Mouse (Mus musculus): Measurements from ENCODE around the gene Cdk4. TPM values are rescaled to one million over a fixed set of nuclear protein-coding genes. Genes with fewer than 3 reads are reported as not detected.

Cdk4 gene
- polyA plus RNA-seq, 1 experiment from 2014 or later = 1,231 TPM

GRCm38 (mm10) chr10:127040569-127041214 is 22.6 kb upstream of the Cdk4 start:
- Histone ChIP-seq H3K27ac (replicated peaks; ENCODE audit: low read depth, low read length) (no peak overlapping the region), H3K9me3 (ENCODE audit: control insufficient read depth, low read length) (no peaks in the 10 kb centered on the region), H3K36me3 (ENCODE audit: control insufficient read depth, insufficient read depth, low read length) (no peaks in the 10 kb centered on the region), H3K4me2 (ENCODE audit: low read length) (peak overlapping the region; percentile 77), H3K27me3 (ENCODE audit: control insufficient read depth, insufficient read depth, low read length) (no peaks in the 10 kb centered on the region; the same call in 1 of the 2 replicates), H3K4me1 (ENCODE audit: control insufficient read depth, insufficient read depth, low read length) (peaks cover 3% of the 10 kb centered on the region; the same call in 1 of the 2 replicates), H3K9ac (replicated peaks; ENCODE audit: low read length) (peak overlapping the region; percentile 64), H3K4me3 (replicated peaks; ENCODE audit: low read depth, low read length) (peak overlapping the region; percentile 65)
- peak; percentile 19; the same call in 1 of the 2 replicates for ATAC-seq (ENCODE audit: low FRiP score, low TSS enrichment)
- 1% methylated on average over 20 of the region's 20 CpGs for WGBS
- DNase-seq = peak; percentile 42

DNA sequence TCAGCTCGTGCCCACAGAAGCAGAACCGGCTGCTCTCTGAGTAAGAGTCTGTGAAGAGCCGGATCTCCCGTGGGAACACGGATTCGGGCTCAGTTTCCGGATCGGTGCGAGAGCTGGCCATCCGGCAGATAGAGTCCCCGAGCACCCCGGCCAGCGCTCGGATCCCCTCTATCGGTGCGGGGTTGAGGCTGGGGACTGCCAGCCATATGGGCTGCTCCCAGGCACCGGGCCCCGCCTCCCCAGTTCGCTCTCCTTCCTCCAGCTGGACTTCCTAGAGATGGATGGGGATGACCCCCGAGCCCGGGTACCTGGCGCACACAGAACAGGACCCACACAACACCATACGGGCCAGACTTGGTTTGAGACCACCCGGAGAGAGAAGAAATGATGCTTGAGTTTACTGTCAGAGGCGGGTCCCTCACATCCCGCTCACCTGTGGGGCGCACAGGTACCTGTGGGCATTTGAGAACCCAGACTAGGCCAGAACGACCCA is 22.0 kb upstream of the Cdk4 start, which contains the start of the genes Mettl1 and Eef1akmt3:
Gene Mettl1, plus strand, starts transcription at position 141 of the 493 bp plus-strand sequence.
Gene Eef1akmt3, minus strand, starts transcription at position 240 of the 493 bp plus-strand sequence.
- H3K27ac ChIP-seq (replicated peaks; ENCODE audit: low read depth, low read length) = 0 out of 2 replicates have a peak within 1 kb of the TSS, but pooled peaks have one; percentile 26
- peak; percentile 60 for DNase-seq

GRCm38 (mm10) chr10:127041774-127042338 is 21.5 kb upstream of the Cdk4 start:
- DNase-seq (peak; percentile 97), ATAC-seq (ENCODE audit: low FRiP score, low TSS enrichment) (peak; percentile 86)
- H3K9ac ChIP-seq (replicated peaks; ENCODE audit: low read length) = peak overlapping the region; percentile 64
- no peaks in the 10 kb centered on the region for H3K9me3 ChIP-seq (ENCODE audit: control insufficient read depth, low read length)
- peak overlapping the region; percentile 65 for H3K4me3 ChIP-seq (replicated peaks; ENCODE audit: low read depth, low read length)
- H3K27me3 ChIP-seq (ENCODE audit: control insufficient read depth, insufficient read depth, low read length) = no peaks in the 10 kb centered on the region; the same call in 1 of the 2 replicates
- H3K4me1 ChIP-seq (ENCODE audit: control insufficient read depth, insufficient read depth, low read length) = peaks cover 3% of the 10 kb centered on the region; the same call in 1 of the 2 replicates
- H3K4me2 ChIP-seq (ENCODE audit: low read length) = peak overlapping the region; percentile 77
- no peaks in the 10 kb centered on the region for H3K36me3 ChIP-seq (ENCODE audit: control insufficient read depth, insufficient read depth, low read length)
- WGBS = under 1% methylated on average over 44 of the region's 44 CpGs
- H3K27ac ChIP-seq (replicated peaks; ENCODE audit: low read depth, low read length) = 0 out of 2 replicates have a peak overlapping the region, but pooled peaks have one; percentile 26

More for the DNA sequence above, 22.0 kb upstream of the Cdk4 start, which contains the start of the genes Mettl1 and Eef1akmt3:
- Histone ChIP-seq H3K27me3 (ENCODE audit: control insufficient read depth, insufficient read depth, low read length) (no peaks in the 10 kb centered on the region; the same call in 1 of the 2 replicates), H3K4me2 (ENCODE audit: low read length) (peak within 1 kb of the TSS; percentile 77), H3K9me3 (ENCODE audit: control insufficient read depth, low read length) (no peaks in the 10 kb centered on the region), H3K9ac (replicated peaks; ENCODE audit: low read length) (peak within 1 kb of the TSS; percentile 64), H3K4me3 (replicated peaks; ENCODE audit: low read depth, low read length) (peak within 1 kb of the TSS; percentile 65), H3K36me3 (ENCODE audit: control insufficient read depth, insufficient read depth, low read length) (no peaks in the 10 kb centered on the region), H3K4me1 (ENCODE audit: control insufficient read depth, insufficient read depth, low read length) (peaks cover 3% of the 10 kb centered on the region; the same call in 1 of the 2 replicates)
- under 1% methylated on average over 28 of the region's 28 CpGs for WGBS
- ATAC-seq (ENCODE audit: low FRiP score, low TSS enrichment) = peak; percentile 74

GRCm38 (mm10) chr10:127042468-127043115 is 20.7 kb upstream of the Cdk4 start:
- Histone ChIP-seq H3K27ac (replicated peaks; ENCODE audit: low read depth, low read length) (no peak overlapping the region), H3K36me3 (ENCODE audit: control insufficient read depth, insufficient read depth, low read length) (no peaks in the 10 kb centered on the region), H3K4me3 (replicated peaks; ENCODE audit: low read depth, low read length) (peak overlapping the region; percentile 65), H3K4me2 (ENCODE audit: low read length) (peak overlapping the region; percentile 77), H3K4me1 (ENCODE audit: control insufficient read depth, insufficient read depth, low read length) (peaks cover 3% of the 10 kb centered on the region; the same call in 1 of the 2 replicates), H3K27me3 (ENCODE audit: control insufficient read depth, insufficient read depth, low read length) (peaks cover 1% of the 10 kb centered on the region), H3K9ac (replicated peaks; ENCODE audit: low read length) (peak overlapping the region; percentile 24; the same call in 1 of the 2 replicates), H3K9me3 (ENCODE audit: control insufficient read depth, low read length) (no peaks in the 10 kb centered on the region)
- WGBS = 18% methylated on average over 5 of the region's 5 CpGs
- ATAC-seq (ENCODE audit: low FRiP score, low TSS enrichment) (no peak), DNase-seq (no peak)

- H3K27me3 ChIP-seq (ENCODE audit: control insufficient read depth, insufficient read depth, low read length) = peaks cover 7% of the 10 kb centered on the region
- H3K36me3 ChIP-seq (ENCODE audit: control insufficient read depth, insufficient read depth, low read length) = no peaks in the 10 kb centered on the region
- no peaks in the 10 kb centered on the region for H3K9me3 ChIP-seq (ENCODE audit: control insufficient read depth, low read length)
- H3K4me2 ChIP-seq (ENCODE audit: low read length) = no peak overlapping the region
- ATAC-seq (ENCODE audit: low FRiP score, low TSS enrichment) (no peak), DNase-seq (no peak)
- WGBS = 41% methylated on average over 6 of the region's 6 CpGs
- H3K4me1 ChIP-seq (ENCODE audit: control insufficient read depth, insufficient read depth, low read length) = peaks cover 3% of the 10 kb centered on the region; the same call in 1 of the 2 replicates
- H3K27ac ChIP-seq (replicated peaks; ENCODE audit: low read depth, low read length) = no peak overlapping the region
- no peak overlapping the region for H3K4me3 ChIP-seq (replicated peaks; ENCODE audit: low read depth, low read length)
- no peak overlapping the region for H3K9ac ChIP-seq (replicated peaks; ENCODE audit: low read length)
These were observed 20.1 kb upstream of the Cdk4 start for GRCm38 (mm10) chr10:127043187-127043586.

DNA sequence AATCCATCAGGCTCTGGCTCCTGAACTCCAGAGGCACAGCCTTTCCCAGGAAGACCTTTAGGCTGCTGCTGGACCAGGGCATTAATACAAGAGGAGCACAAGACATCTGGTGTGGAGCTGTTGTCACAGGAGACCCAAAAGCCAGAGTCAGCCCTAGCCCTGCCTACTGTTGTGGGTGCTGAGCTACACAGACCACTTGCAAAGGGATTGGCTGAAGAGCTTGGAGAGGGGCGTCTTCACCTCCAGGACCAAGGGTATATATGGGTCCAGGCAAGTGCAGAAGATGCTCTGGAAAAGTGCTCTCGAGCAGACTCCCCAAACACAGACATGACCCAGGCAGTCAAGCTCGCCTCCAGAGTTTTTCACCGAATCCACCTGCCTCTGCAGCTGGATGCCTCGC is 15.4 kb upstream of the Cdk4 start, which contains the start of gene Cyp27b1:
Gene Cyp27b1, plus strand, starts transcription at position 297 of the 400 bp plus-strand sequence.
- Histone ChIP-seq H3K27me3 (ENCODE audit: control insufficient read depth, insufficient read depth, low read length) (peaks cover 41% of the 10 kb centered on the region), H3K36me3 (ENCODE audit: control insufficient read depth, insufficient read depth, low read length) (peaks cover 5% of the 10 kb centered on the region; the same call in 1 of the 2 replicates), H3K4me3 (replicated peaks; ENCODE audit: low read depth, low read length) (no peak within 1 kb of the TSS), H3K9me3 (ENCODE audit: control insufficient read depth, low read length) (no peaks in the 10 kb centered on the region), H3K27ac (replicated peaks; ENCODE audit: low read depth, low read length) (no peak within 1 kb of the TSS), H3K9ac (replicated peaks; ENCODE audit: low read length) (no peak within 1 kb of the TSS), H3K4me2 (ENCODE audit: low read length) (no peak within 1 kb of the TSS), H3K4me1 (ENCODE audit: control insufficient read depth, insufficient read depth, low read length) (no peaks in the 10 kb centered on the region)
- ATAC-seq (ENCODE audit: low FRiP score, low TSS enrichment) = no peak
- 23% methylated on average over 5 of the region's 5 CpGs for WGBS
- no peak for DNase-seq

GRCm38 (mm10) chr10:127048608-127049394 is 14.5 kb upstream of the Cdk4 start:
- Histone ChIP-seq H3K27me3 (ENCODE audit: control insufficient read depth, insufficient read depth, low read length) (peaks cover 41% of the 10 kb centered on the region), H3K9ac (replicated peaks; ENCODE audit: low read length) (no peak overlapping the region), H3K36me3 (ENCODE audit: control insufficient read depth, insufficient read depth, low read length) (peaks cover 10% of the 10 kb centered on the region), H3K4me1 (ENCODE audit: control insufficient read depth, insufficient read depth, low read length) (no peaks in the 10 kb centered on the region), H3K4me2 (ENCODE audit: low read length) (no peak overlapping the region), H3K27ac (replicated peaks; ENCODE audit: low read depth, low read length) (no peak overlapping the region), H3K9me3 (ENCODE audit: control insufficient read depth, low read length) (no peaks in the 10 kb centered on the region), H3K4me3 (replicated peaks; ENCODE audit: low read depth, low read length) (no peak overlapping the region)
- DNase-seq = no peak
- WGBS = 4% methylated on average over 35 of the region's 35 CpGs
- no peak for ATAC-seq (ENCODE audit: low FRiP score, low TSS enrichment)
